Mouse (Mus musculus): ENCODE measurements around the gene Hoxa5.
A peak's percentile ranks its signal among the peaks of the same experiment; 100 is the strongest.

The Hoxa5 gene

DNA sequence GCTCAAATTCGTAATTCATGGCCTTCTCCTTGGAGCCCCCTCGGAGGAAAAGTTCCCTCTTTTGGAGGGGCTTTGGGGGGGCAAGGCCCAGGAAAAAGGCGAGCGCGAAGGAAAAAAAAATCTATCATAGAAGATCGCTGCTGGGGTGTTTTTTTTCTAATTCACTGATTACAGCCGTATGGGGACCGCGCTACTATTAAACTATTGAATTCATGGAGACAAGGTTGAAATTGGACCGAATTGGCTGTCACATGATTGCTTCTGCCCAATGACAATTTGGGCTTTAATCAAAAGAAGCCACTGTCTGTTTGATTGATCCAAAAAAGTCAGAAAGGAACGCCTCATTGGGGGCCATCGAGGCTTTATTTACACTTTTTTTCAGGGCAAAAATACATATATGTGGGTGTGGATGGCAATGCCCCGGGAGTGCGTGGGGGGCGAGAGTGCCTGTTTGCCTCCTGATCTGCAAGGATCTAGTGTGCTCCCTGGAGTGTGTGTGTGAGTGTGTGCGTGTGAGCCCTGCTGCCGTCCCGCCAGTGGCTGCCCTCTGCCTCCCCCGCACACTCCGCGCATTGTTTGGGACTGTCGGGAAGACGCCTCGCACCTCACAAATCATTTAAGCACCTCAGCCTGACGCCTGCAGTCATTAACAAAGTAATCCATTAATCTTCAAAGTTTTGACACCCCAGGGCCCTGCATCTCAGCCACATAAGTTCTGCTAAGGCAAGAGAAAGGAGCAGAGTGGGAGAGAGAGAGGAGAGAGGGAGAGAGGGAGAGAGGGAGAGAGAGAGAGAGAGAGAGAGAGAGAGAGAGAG is 39.6 kb downstream of the Hoxa5 start, which contains the start of gene Hoxa2:
Gene Hoxa2, minus strand, starts transcription at position 206 of the 815 bp plus-strand sequence.
- DNase-seq (ENCODE audit: low spot score in 2 of 2): no peak

DNA sequence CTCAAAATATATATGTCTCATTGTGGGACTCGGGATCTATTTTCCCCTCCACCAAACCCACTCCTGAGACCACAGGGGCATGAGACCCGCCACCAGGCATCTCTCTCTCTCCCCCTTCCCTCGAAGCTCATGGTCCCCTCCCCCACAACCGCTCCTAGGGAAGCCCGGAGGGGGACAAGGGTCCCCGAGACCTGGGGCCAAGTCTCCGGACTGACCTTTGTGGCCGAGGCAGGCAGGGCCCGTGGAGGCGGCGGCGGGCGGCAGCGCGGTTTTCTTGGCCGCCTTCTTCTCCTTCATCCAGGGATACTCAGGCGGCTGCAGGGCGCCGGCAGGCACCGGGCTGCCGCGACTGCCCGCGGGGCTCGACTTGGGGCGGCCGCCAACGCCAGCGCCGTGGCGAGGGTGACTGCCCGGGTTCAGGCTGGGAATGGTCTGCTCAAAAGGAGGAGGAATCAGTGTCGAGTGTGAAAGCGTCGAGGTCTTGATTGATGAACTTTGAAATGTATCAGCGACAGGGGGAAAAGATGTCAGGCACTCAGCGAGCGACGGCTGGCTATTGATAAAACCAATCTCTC is 40.2 kb downstream of the Hoxa5 start:
- no peak for DNase-seq (ENCODE audit: low spot score in 2 of 2)

DNA sequence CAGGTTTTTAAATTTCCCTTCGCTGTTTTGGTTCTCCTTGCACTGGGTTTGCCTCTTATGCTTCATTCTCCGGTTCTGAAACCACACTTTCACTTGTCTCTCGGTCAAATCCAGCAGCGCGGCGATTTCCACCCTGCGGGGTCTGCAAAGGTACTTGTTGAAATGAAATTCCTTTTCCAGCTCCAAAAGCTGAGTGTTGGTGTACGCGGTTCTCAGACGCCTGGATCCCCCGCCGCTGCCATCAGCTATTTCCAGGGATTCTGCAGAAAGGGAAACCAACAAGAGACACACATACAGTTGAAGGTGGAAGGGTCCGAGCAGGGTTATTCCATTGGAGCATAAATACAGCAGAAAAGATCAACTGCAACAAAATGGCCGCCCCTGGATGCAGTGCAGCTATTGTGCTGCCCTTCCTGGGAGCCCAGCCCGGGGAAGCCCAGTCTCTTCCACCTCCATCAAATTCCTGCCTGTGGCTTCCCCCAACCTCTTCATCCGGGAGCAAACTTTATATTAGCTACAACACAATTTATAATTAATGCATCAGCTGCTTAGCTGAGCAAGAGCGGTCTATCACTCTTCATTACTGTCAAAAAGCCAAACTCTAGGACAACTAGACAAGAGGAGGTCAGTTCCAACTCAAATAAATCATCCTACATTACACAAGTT is 40.9 kb downstream of the Hoxa5 start:
- DNase-seq (ENCODE audit: low spot score in 2 of 2): no peak

DNA sequence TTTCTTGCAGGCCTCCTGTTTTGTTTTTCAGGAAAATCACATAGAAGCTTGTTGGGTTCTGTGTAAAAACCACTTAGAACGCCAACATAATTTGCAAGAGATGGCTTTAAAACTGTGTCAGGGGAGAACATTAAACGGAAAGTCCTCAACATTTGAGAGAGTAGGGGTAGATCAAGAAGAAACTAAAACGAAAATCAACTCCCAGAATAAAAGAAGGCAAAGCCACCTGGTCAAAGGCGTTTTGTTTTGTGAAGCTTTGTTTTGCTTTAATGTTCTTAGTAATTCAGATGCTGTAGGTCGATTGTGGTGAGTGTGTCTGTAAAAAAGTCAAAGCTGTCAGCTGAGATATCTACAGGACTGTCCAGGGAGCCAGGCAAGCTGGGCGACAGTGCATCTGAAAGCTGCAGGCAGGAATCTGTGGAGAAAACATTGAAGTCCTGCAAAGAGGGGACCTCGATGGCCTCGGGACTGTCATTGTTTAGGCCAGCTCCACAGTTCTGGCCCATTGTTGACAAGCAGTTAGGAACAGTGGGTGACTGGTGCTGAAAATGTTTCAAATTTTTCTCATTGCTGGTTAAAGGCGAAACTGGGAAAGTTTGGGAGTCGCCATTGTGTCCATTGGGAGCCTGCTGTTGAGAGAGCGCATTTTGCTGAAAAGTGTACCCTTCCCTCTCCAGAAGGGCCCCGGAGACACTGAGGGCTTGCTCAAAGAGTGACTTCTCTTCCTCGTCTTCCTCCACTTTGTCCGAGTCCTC is 41.6 kb downstream of the Hoxa5 start:
- DNase-seq (ENCODE audit: low spot score in 2 of 2): no peak

DNA sequence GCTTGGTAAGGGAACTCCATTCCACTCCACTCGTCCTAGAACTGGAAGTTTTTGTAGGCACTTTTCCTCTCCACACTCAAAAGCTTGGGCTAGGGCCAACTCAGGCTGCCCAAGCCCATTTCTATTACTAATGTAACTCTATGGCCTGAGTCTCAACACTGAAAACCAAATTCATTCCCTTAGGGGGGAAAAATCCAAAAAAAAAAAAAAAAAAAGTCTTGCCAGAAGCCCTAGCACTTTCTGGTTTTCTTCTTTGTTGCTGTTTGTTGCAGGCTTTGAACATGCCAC is 42.4 kb downstream of the Hoxa5 start:
- DNase-seq (ENCODE audit: low spot score in 2 of 2): no peak

DNA sequence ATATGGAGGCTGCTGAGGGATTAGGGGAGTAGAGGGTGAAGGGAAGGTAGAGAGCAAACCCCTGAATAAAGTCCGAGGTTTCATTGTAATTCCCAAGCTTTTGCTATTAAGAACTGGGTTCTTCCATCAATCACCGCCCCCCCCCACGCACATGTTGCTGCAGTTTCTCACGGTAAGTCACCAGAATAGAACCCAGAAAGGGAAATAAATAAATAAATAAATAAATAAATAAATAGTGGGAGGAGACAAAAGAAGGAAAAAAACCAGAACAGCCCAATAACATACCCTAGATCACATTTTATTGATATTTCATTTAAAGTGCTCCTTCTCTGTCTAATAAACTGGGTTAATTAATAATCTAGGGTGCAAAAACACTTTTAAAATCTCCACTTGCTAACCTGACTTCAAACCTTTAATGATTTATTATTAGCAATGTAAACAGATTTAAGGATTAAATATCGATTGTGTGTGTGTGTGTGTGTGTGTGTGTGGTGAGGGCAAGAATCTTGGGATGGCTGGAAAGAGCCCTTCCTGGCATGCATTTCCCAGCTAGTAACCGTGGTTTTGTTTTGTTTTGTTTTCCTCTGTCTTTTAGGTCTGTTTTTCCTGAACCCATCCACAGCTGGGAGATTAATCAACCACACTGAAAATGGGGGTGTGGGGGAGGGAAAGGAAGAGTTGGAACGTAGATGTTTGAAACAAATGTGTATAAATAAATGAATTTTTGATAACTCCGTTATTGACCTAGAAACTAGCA is 42.9 kb downstream of the Hoxa5 start:
- no peak for DNase-seq (ENCODE audit: low spot score in 2 of 2)

DNA sequence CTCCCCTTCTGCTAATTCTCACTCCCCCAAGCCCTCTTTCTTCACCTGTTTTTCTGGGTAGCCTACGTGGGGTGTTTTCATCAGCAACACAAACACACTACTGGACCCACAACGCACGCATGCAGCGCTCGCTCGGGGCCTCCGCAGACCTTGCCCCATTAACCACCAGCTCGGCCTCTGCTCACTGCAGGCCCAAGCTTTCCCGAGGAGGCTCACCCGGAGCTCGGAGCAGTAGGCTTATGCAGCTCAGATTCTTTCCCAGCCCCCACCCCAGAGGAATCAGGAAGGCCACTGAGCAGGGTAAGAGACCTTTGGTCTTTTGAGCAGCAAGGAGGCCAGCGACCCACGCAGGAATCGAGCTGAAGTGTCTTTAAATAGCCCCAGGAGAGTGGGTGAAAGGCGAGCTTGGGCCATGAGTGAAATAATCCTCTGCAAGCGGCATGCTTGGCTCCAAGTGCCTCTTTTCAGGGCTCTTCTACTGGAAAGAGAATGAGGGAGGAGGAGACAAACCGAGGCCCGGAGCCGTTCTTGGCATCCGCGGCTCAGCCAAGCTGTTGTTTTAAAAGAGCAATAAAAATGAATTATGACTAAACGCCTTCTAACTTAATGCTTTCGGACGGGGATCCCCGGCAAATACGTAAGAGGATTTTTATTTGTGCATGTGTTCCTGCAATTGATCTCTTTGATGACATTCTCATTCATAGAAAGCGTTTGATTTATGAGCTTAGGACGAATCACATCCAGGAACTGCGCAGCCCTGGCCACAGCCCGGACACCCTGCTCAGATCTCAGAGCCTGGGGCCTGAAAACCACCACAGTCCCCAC is 43.7 kb downstream of the Hoxa5 start:
- DNase-seq (ENCODE audit: low spot score in 2 of 2): no peak

DNA sequence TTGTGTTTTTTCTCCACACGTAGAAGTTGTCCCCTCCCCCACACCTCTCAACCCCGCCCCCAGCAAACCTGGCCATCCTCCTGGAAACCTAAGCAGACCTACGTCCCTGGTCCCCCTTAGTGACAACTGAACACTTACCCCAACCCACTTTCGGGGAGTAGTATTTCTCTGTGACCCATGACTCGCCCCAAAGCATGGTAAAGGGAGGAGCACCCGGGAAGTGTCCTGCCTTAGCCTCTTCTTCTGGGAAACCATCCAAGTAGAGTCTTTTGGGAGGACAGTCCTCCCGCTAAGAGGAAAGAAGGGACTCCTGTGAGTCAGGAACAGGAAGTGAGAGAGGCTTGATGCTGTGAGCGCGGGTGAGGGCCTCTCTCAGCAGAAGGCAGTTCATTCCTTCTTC is 44.4 kb downstream of the Hoxa5 start:
- DNase-seq (ENCODE audit: low spot score in 2 of 2): no peak

DNA sequence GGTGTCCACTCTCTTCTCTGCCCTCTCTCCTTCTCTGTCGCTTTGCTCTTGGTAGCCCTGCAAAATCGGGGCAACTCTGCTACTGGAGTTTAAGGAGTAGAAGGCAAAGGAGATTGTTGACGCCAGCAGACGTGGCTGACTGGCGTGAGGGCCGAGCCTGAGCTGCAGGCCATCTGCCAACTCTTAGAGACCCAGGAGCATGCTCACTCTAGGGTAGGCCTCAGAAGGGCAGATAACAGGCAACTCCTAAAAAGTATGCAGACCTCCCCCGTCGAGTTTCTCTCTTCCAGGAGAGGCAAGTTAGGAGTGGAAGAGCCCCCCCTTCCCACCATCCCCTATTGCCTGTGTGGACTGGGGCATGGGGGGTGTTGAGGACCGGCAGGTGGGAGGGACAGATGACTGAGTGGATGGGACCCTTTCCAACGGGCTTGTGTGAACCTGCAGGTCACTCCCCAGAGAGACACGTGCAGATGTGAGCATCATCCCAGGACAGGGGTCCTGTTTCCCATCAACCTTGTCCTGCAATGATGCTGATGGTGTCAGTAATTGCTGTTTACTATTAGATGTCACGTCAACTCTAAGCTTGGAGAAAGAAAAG is 45.1 kb downstream of the Hoxa5 start:
- DNase-seq (ENCODE audit: low spot score in 2 of 2): no peak

DNA sequence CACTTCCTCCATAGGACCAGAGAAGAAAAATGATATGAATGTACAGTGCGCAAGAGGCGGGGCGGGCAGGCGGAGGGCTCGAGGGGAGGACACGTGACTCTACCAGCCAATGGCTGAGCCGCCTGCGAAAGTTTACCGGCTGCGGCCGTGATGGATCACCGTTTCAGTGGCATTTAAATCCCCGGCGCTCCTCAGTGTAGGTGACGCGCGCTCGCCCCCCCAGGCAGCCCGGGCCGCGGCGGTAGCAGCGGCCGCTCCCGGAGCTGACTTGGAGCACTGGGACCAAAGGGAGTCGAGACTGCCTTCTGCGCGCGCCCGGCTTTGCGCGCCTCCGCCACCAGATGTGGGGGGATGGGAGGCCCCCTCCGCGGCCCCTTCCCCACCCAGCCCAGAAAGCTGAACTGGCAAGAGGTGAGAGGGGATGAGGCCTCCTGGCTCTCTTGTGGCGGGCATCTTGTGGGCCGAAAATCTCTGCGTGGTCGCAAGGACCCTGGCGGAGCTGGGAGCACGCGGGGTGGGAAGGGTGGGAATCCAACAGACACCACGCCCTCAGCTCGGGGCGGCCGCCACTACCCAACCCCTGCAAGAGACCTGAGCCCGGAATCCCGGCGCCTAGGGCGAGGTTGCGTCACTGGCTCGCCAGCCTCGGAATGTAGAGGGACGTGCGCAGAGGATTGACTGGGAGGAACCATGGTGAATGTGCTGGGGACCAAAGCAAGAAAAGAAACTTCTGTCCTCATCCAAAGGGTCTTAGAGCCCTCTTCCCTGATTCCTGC is 45.9 kb downstream of the Hoxa5 start, which contains the start of gene Hoxa1:
Gene Hoxa1, minus strand, starts transcription at position 42 of the 776 bp plus-strand sequence.
- DNase-seq (ENCODE audit: low spot score in 2 of 2): peak in 1 of 2 experiments; percentile 33

DNA sequence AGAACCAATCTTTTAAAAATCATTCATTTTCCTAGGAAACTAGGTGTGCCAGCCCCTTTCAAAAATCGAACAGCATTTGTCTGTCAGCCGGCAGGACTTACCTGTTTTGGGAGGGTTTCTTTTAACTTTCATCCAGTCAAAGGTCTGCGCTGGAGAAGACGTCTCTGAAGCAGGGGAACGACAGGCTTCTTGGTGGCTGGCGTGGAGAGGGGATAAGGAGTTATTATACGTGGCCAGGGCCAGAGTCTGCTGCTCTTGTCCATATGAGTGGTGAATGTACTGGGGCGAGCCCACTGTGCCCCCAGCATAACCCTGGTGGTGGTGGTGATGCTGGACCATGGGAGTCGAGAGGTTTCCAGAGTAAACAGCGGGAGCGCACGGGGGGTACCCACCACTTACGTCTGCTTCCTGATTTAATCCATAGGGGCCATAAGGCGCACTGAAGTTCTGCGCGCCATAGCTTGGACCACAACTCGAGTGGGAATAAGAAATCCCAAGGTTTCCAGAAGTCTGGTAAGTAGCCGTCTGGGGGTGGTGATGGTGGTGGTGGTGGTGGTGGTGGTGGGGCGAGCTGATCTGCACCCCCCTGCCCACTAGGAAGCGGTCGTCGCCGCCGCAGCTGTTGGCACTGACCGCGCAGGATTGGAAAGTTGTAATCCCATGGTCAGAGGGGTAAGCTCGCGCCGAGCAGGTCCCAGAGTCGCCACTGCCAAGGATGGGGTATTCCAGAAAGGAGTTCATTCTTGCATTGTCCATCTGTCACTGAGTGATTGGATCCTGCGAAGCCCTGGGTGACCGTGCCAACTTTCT is 46.7 kb downstream of the Hoxa5 start:
- no peak for DNase-seq (ENCODE audit: low spot score in 2 of 2)

DNA sequence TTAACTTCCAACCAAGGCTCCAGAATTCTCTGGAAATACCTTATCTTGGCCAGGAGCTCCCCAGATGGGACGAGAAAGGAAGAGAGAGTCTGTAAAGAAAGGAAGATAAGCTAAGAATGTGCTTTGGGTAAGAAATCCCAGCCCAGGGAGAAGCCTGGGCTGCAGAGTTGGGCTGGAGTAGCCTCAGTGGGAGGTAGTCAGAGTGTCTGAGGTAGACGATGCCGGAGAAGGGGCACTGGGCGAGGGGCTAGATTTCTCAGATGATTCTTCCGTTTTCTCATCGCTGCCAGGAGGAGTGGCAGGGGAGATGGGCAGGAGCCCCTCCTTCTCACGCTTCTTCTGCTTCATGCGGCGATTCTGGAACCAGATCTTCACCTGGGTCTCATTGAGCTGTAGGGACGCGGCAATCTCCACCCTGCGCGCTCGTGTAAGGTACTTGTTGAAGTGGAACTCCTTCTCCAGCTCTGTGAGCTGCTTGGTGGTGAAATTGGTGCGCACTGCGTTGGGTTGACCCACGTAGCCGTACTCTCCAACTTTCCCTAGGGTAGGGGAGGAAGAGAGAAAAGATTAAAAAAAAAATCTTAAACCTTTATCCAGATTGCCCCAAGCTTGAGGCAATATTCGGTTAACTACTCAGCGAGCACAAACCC is 47.7 kb downstream of the Hoxa5 start:
- no peak for DNase-seq (ENCODE audit: low spot score in 2 of 2)

DNA sequence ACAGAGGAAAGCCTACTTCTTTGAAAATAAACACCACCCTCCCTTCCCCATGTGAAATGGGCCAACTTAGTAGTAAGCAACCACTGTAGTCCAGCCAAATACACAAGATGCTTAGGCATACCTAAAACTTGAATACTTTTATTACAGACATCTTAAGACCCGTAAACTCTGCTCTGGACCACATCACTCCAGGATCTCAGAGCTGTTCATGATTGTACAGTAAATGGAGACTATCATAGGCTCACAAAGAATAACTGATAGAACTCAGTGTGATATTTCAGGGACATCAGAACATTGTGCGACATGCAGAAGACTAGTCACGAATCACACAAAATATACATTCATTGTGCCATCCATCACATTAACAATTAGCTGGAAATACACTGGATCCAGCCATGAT is 48.9 kb downstream of the Hoxa5 start:
- DNase-seq (ENCODE audit: low spot score in 2 of 2): no peak

DNA sequence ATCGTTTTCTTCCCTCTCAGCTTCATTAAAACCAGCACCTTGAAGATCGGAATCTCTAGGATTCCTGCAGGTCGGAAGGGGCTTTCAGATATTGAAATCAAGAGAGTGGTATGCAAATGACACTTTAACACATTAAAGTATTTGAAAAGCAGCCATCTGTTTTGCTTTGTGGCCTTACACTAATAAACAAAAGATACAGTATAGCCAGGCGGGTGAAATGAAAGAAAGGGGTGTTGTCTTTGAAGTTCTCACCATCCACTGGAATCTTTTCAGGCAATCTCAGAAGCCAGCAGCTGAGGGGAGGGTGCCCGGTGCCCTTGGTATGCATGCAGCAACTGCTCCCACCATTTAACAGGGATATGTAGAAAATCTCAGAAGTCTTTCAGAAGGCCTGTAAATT is 50.3 kb downstream of the Hoxa5 start:
- no peak for DNase-seq (ENCODE audit: low spot score in 2 of 2)

DNA sequence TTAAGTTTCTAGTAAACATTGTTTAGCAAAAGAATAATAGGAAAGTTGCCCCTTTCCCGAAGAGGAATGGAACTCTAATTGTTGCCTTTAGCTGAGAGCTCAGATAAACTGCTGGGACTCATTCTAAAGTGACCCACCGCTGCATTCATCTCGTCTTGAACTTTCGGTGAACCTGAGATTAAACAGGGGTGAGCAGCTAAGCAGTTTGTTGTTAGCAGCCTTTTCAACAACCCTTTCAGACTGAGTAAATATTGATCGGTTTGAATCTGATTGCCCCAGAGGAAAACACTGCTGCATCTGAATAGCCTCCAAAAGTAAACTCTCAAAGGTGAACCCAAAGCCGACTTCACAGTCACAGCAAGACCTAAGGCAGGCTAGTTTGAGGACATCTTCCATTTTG is 51.1 kb downstream of the Hoxa5 start:
- no peak for DNase-seq (ENCODE audit: low spot score in 2 of 2)

DNA sequence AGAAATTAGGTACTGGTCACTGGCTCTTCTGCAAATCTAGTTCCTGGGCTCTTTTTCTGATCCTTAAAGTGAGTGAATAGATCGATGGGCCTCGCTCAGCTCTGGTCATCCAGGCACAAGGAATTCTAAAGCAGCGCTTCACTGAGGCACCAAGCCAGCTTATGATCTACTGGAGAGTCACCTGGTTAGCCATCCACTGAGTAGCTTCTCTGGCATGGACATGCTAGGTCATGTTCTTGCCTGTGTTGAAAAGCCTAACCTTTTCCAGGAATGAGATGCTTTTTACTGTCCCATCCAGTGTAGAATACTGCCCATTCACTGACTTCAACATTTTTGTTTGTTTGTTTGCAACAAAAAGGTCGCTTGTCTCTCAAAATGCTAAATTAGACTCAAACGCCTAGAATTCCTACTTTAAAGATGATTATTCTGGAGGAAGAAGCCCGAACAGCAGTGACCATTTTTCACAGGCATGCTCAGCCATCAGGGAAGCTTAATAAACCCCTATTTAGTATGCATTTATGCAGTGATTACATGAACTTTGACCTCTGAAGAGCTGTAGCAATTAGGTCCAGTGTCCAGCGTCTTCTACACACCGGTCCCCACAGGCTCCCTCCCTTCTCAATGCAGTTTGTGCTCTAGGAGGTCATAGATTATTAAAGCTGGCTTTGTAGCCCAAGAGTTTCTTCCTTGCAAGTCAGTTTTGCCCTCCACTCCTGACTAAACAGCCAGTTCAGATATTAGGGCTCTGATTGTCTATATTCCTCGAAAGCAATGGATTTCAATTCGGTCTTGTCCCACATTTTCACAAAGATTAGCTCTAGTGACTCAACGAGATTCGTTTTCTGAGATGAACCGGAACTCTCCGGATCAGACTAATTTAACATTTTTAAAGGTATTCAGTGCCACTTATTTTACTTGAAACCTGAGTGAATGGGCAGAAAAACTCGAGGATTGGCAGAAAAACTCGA is 51.9 kb downstream of the Hoxa5 start:
- no peak for DNase-seq (ENCODE audit: low spot score in 2 of 2)

Measured in spleen, postnatal 14 days (tissue).